ENCODE assay signal across 8 mouse cellular contexts in the genomic region with DNA sequence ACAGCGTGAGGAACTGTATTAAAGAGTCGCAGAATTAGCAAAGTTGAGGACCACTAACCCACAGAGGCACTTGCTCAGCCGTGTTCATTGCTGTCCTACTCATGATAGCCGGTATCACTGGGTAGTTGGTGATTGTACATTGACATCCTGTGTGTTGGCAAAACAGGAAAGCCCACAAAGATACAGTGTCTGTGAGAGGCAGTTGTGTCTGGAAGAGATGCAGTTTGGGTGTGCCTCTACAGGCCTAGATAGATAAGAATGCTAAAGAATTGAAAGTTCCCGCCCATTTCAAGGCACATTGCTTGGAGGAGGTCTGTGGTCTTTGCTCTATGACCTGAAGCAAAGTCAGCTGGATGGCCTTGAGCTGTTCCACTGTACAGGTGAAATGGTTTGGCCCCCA. TPM values are rescaled to one million over a fixed set of nuclear protein-coding genes. Genes with fewer than 3 reads are reported as not detected.
DNase-seq lines count a peak whose midpoint lies in the region; ATAC-seq lines count a peak whose summit lies in the region.

Gene Clta (plus strand): TSS at position 327 of the 400 bp plus-strand sequence.

- no peaks in the 10 kb centered on the region for H3K27me3 ChIP-seq in hindbrain, embryonic 16.5 days (replicated peaks; ENCODE audit: control insufficient read depth, insufficient read depth, low read length)
- no peaks in the 10 kb centered on the region for H3K27me3 ChIP-seq in liver, embryonic 16.5 days (ENCODE audit: control insufficient read depth, insufficient read depth, low read depth, low read length)

- ATAC-seq in hindbrain, embryonic 16.5 days, result no peak
- peak; percentile 95 for ATAC-seq in liver, embryonic 16.5 days (ENCODE audit: low read depth)

- no peaks in the 10 kb centered on the region for H3K9me3 ChIP-seq in hindbrain, embryonic 16.5 days (ENCODE audit: control insufficient read depth, low read length)
- H3K9me3 ChIP-seq in liver, embryonic 16.5 days (replicated peaks; ENCODE audit: control insufficient read depth, low read length), result no peaks in the 10 kb centered on the region

- H3K4me2 ChIP-seq in hindbrain, embryonic 16.5 days (ENCODE audit: low read length), result no peak within 1 kb of the TSS
- peak within 1 kb of the TSS; percentile 80 for H3K4me2 ChIP-seq in liver, embryonic 16.5 days (ENCODE audit: low read depth, low read length)

- no peaks in the 10 kb centered on the region for H3K36me3 ChIP-seq in hindbrain, embryonic 16.5 days (ENCODE audit: control insufficient read depth, insufficient read depth, low read length)
- no peaks in the 10 kb centered on the region for H3K36me3 ChIP-seq in liver, embryonic 16.5 days (ENCODE audit: control insufficient read depth, insufficient read depth)

- no peak for DNase-seq in layer of hippocampus, adult 18-20 months (ENCODE audit: low spot score in 2 of 2)
- DNase-seq in layer of hippocampus, adult 9-11 months, result no peak
- no peak for DNase-seq in adrenal gland, postnatal 4 days (ENCODE audit: low spot score in 2 of 2)
- DNase-seq in gastrocnemius, adult 8-10 months (ENCODE audit: low spot score in 2 of 2), result no peak
- DNase-seq in MN1 (ENCODE audit: low spot score), result no peak
- no peak for DNase-seq in kidney, adult 18-20 months

- H3K4me1 ChIP-seq in hindbrain, embryonic 16.5 days (ENCODE audit: control insufficient read depth, insufficient read depth, low read depth, low read length), result no peaks in the 10 kb centered on the region
- peaks cover 10% of the 10 kb centered on the region for H3K4me1 ChIP-seq in liver, embryonic 16.5 days (ENCODE audit: control insufficient read depth, low read depth, low read length)

- no peak within 1 kb of the TSS for H3K4me3 ChIP-seq in hindbrain, embryonic 16.5 days (ENCODE audit: low read length)
- peak within 1 kb of the TSS; percentile 66 for H3K4me3 ChIP-seq in liver, embryonic 16.5 days (ENCODE audit: low read depth, low read length)

- H3K9ac ChIP-seq in hindbrain, embryonic 16.5 days (ENCODE audit: low read depth, low read length), result no peak within 1 kb of the TSS
- peak within 1 kb of the TSS; percentile 70 for H3K9ac ChIP-seq in liver, embryonic 16.5 days (ENCODE audit: low read depth, low read length)

- no peak within 1 kb of the TSS for H3K27ac ChIP-seq in hindbrain, embryonic 16.5 days (ENCODE audit: low read depth, low read length)
- H3K27ac ChIP-seq in liver, embryonic 16.5 days (ENCODE audit: low read length), result peak within 1 kb of the TSS; percentile 96

- 88% methylated on average over 5 of the region's 5 CpGs for WGBS in hindbrain, embryonic 16.5 days
- 31% methylated on average over 5 of the region's 5 CpGs for WGBS in liver, embryonic 16.5 days (ENCODE audit: insufficient replicate concordance)

RNA-seq across cellular contexts. Expression of gene Clta, which starts in this region (rescaled TPM):
- total RNA-seq in layer of hippocampus, adult 18-20 months (2021), result 100 to 1,000 TPM; 284 to 304 TPM
- 100 to 1,000 TPM; 202 to 211 TPM for total RNA-seq in adrenal gland, postnatal 4 days (2021)
- total RNA-seq in gastrocnemius, adult 8-10 months (2022), result 10 to 100 TPM; 41.3 to 51.1 (median 46.3) TPM
- 332 and 364 TPM in 2 replicates for polyA plus RNA-seq in hindbrain, embryonic 16.5 days (2015; fragmentation: Nextera tagmentation; extraction: Ambion mirVana)
- 100 and 101 TPM in 2 replicates for polyA plus RNA-seq in liver, embryonic 16.5 days (2015; fragmentation: Nextera tagmentation; extraction: Ambion mirVana)
